ENCODE assay signal across 8 mouse cellular contexts in genomic region chr8:84711933-84712758, GRCm38 (mm10). TPM values are rescaled to one million over a fixed set of nuclear protein-coding genes. Genes with fewer than 3 reads are reported as not detected.
DNase-seq lines count a peak whose midpoint lies in the region; ATAC-seq lines count a peak whose summit lies in the region.

No protein-coding gene starts in this region.

- H3K4me3 ChIP-seq in kidney, embryonic 16.5 days (ENCODE audit: low read length), result no peak overlapping the region
- H3K4me3 ChIP-seq in midbrain, embryonic 16.5 days (ENCODE audit: low read depth, low read length), result no peak overlapping the region

- DNase-seq in kidney, adult 11 months, result no peak
- DNase-seq in brain, embryonic 18.5 days (ENCODE audit: low read depth, low spot score), result peak; percentile 78
- DNase-seq in kidney, postnatal 14 days, result peak; percentile 65
- DNase-seq in urinary bladder, adult 2 months (ENCODE audit: low spot score), result no peak
- DNase-seq in adrenal gland, postnatal 14 days, result no peak

- 0 out of 2 replicates have a peak, but pooled peaks cover 4% of the 10 kb centered on the region for H3K36me3 ChIP-seq in kidney, embryonic 16.5 days (ENCODE audit: insufficient read depth, low read length)
- H3K36me3 ChIP-seq in midbrain, embryonic 16.5 days (ENCODE audit: control insufficient read depth, insufficient read depth, low read length), result no peaks in the 10 kb centered on the region

- peak overlapping the region; percentile 29 for H3K4me2 ChIP-seq in kidney, embryonic 16.5 days (replicated peaks; ENCODE audit: low read depth, low read length)
- H3K4me2 ChIP-seq in midbrain, embryonic 16.5 days (ENCODE audit: low read length), result no peak overlapping the region

- 10% methylated on average over 10 of the region's 11 CpGs for WGBS in kidney, embryonic 16.5 days
- 17% methylated on average over 11 of the region's 11 CpGs for WGBS in midbrain, embryonic 16.5 days

- peak; percentile 75 for ATAC-seq in kidney, embryonic 16.5 days (ENCODE audit: low FRiP score, low TSS enrichment)
- ATAC-seq in granulocyte monocyte progenitor cell, adult 5-6 weeks (replicated peaks; ENCODE audit: poor library complexity, severe bottlenecking), result peak; percentile 34; the same call in 1 of the 2 replicates
- ATAC-seq in midbrain, embryonic 16.5 days, result peak; percentile 71

- H3K27ac ChIP-seq in kidney, embryonic 16.5 days (ENCODE audit: low read length), result peak overlapping the region; percentile 75
- peak overlapping the region; percentile 66 for H3K27ac ChIP-seq in midbrain, embryonic 16.5 days (ENCODE audit: low read length)

- no peaks in the 10 kb centered on the region for H3K9me3 ChIP-seq in kidney, embryonic 16.5 days (ENCODE audit: low read length)
- H3K9me3 ChIP-seq in midbrain, embryonic 16.5 days (replicated peaks; ENCODE audit: control insufficient read depth, low read length, poor library complexity, severe bottlenecking), result no peaks in the 10 kb centered on the region

- peaks cover 61% of the 10 kb centered on the region for H3K4me1 ChIP-seq in kidney, embryonic 16.5 days (ENCODE audit: insufficient read depth, low read length)
- peaks cover 29% of the 10 kb centered on the region for H3K4me1 ChIP-seq in midbrain, embryonic 16.5 days (ENCODE audit: control insufficient read depth, insufficient read depth, low read length)

- peaks cover 45% of the 10 kb centered on the region for H3K27me3 ChIP-seq in kidney, embryonic 16.5 days (ENCODE audit: insufficient read depth, low read length)
- H3K27me3 ChIP-seq in midbrain, embryonic 16.5 days (ENCODE audit: control insufficient read depth, insufficient read depth, low read depth, low read length), result peaks cover 7% of the 10 kb centered on the region

- H3K9ac ChIP-seq in kidney, embryonic 16.5 days (replicated peaks; ENCODE audit: low read length), result peak overlapping the region; percentile 4; the same call in 1 of the 2 replicates
- no peak overlapping the region for H3K9ac ChIP-seq in midbrain, embryonic 16.5 days (ENCODE audit: low read depth, low read length)

RNA-seq across cellular contexts. Expression of gene G430095P16Rik, which starts 10.7 kb away (rescaled TPM):
- polyA plus RNA-seq in kidney, embryonic 16.5 days (2015; fragmentation: Nextera tagmentation; extraction: Ambion mirVana), result 2.3 and 2.8 TPM in 2 replicates
- 11.0 and 17.9 TPM in 2 replicates for total RNA-seq in granulocyte monocyte progenitor cell, adult 5-6 weeks (2014; fragmentation: Nextera tagmentation)
- 4.4 and 4.8 TPM in 2 replicates for total RNA-seq in granulocyte monocyte progenitor cell, adult 5-6 weeks (2017)
- polyA plus RNA-seq in midbrain, embryonic 16.5 days (2015; fragmentation: Nextera tagmentation; extraction: Ambion mirVana), result 0.80 and 1.1 TPM in 2 replicates
- polyA plus RNA-seq in urinary bladder, adult 2 months (2012; rRNA removed), result 1.0 and 1.2 TPM in 2 replicates
- 0.52 and 0.90 TPM in 2 replicates for total RNA-seq in adrenal gland, postnatal 14 days (2021)

RNA-seq across cellular contexts. Expression of gene Lyl1, which starts 10.9 kb away (rescaled TPM):
- 7.9 and 8.1 TPM in 2 replicates for polyA plus RNA-seq in kidney, embryonic 16.5 days (2015; fragmentation: Nextera tagmentation; extraction: Ambion mirVana)
- total RNA-seq in granulocyte monocyte progenitor cell, adult 5-6 weeks (2014; fragmentation: Nextera tagmentation), result 82.1 and 133 TPM in 2 replicates
- 65.9 and 73.3 TPM in 2 replicates for total RNA-seq in granulocyte monocyte progenitor cell, adult 5-6 weeks (2017)
- polyA plus RNA-seq in midbrain, embryonic 16.5 days (2015; fragmentation: Nextera tagmentation; extraction: Ambion mirVana), result 2.2 and 3.1 TPM in 2 replicates
- 7.8 and 8.7 TPM in 2 replicates for polyA plus RNA-seq in urinary bladder, adult 2 months (2012; rRNA removed)
- total RNA-seq in adrenal gland, postnatal 14 days (2021), result 4.2 and 9.4 TPM in 2 replicates

RNA-seq across cellular contexts. Expression of gene Nacc1, which starts 24.5 kb away (rescaled TPM):
- 22.5 and 26.7 TPM in 2 replicates for polyA plus RNA-seq in kidney, embryonic 16.5 days (2015; fragmentation: Nextera tagmentation; extraction: Ambion mirVana)
- total RNA-seq in granulocyte monocyte progenitor cell, adult 5-6 weeks (2014; fragmentation: Nextera tagmentation), result 92.9 and 98.1 TPM in 2 replicates
- total RNA-seq in granulocyte monocyte progenitor cell, adult 5-6 weeks (2017), result 46.5 and 59.2 TPM in 2 replicates
- polyA plus RNA-seq in midbrain, embryonic 16.5 days (2015; fragmentation: Nextera tagmentation; extraction: Ambion mirVana), result 13.0 and 14.2 TPM in 2 replicates
- 39.5 and 49.4 TPM in 2 replicates for polyA plus RNA-seq in urinary bladder, adult 2 months (2012; rRNA removed)
- total RNA-seq in adrenal gland, postnatal 14 days (2021), result 68.3 and 68.8 TPM in 2 replicates

RNA-seq across cellular contexts. Expression of gene Trmt1, which starts 26.0 kb away (rescaled TPM):
- 81.5 and 82.9 TPM in 2 replicates for polyA plus RNA-seq in kidney, embryonic 16.5 days (2015; fragmentation: Nextera tagmentation; extraction: Ambion mirVana)
- 76.9 and 123 TPM in 2 replicates for total RNA-seq in granulocyte monocyte progenitor cell, adult 5-6 weeks (2014; fragmentation: Nextera tagmentation)
- total RNA-seq in granulocyte monocyte progenitor cell, adult 5-6 weeks (2017), result 73.8 and 95.9 TPM in 2 replicates
- 59.0 and 68.1 TPM in 2 replicates for polyA plus RNA-seq in midbrain, embryonic 16.5 days (2015; fragmentation: Nextera tagmentation; extraction: Ambion mirVana)
- 71.7 and 76.3 TPM in 2 replicates for polyA plus RNA-seq in urinary bladder, adult 2 months (2012; rRNA removed)
- 62.2 and 67.9 TPM in 2 replicates for total RNA-seq in adrenal gland, postnatal 14 days (2021)

RNA-seq across cellular contexts. Expression of gene Ier2, which starts 49.5 kb away (rescaled TPM):
- 73.5 and 78.0 TPM in 2 replicates for polyA plus RNA-seq in kidney, embryonic 16.5 days (2015; fragmentation: Nextera tagmentation; extraction: Ambion mirVana)
- total RNA-seq in granulocyte monocyte progenitor cell, adult 5-6 weeks (2014; fragmentation: Nextera tagmentation), result 33.3 and 44.1 TPM in 2 replicates
- total RNA-seq in granulocyte monocyte progenitor cell, adult 5-6 weeks (2017), result 40.7 and 47.6 TPM in 2 replicates
- 13.0 and 16.3 TPM in 2 replicates for polyA plus RNA-seq in midbrain, embryonic 16.5 days (2015; fragmentation: Nextera tagmentation; extraction: Ambion mirVana)
- 14.7 and 23.3 TPM in 2 replicates for polyA plus RNA-seq in urinary bladder, adult 2 months (2012; rRNA removed)
- total RNA-seq in adrenal gland, postnatal 14 days (2021), result 45.5 and 55.7 TPM in 2 replicates

Comparison
In these comparisons a context has a peak if more than half of its experiments do, and no peak if none do; other contexts are left out.
1. DNase-seq: peak in brain, embryonic 18.5 days (single experiment) and kidney, postnatal 14 days (single experiment); none in kidney, adult 11 months (single experiment), urinary bladder, adult 2 months (single experiment) and adrenal gland, postnatal 14 days (single experiment).
2. Peak in every context shown above with its lines, with median percentiles within 50 percentile points of each other: ATAC-seq.